Mouse (Mus musculus) C2C12 (cell line): Measurements from ENCODE around the gene Zswim5.

Experiments
- MAX ChIP-seq: IDR thresholded peaks from one replicate; pipeline ENCODE4 v1.6.1; 2011; ENCODE audit warnings: mild to moderate bottlenecking, control low read depth
- MYOD1 ChIP-seq: IDR thresholded peaks from one replicate; pipeline ENCODE4 v1.6.1; 2011; ENCODE audit warnings: low read depth; ENCODE audit not compliant: control insufficient read depth, insufficient read length

GRCm38 (mm10) chr4:117031105-117031504, 153.9 kb downstream of the Zswim5 start:
- TF ChIP-seq MYOD1 (no peak), MAX (no peak)
